12 mouse cellular contexts compared by ENCODE assay signal in genomic region chr15:88860781-88861180, GRCm38 (mm10). TPM values are rescaled to one million over a fixed set of nuclear protein-coding genes. Genes with fewer than 3 reads are reported as not detected.
DNase-seq lines count a peak whose midpoint lies in the region; ATAC-seq and TF ChIP-seq lines count a peak whose summit lies in the region.
"Had no signal": no experiment of that assay in that cellular context is flagged by ENCODE, and none has a peak within 500 bp of the region (broad histone marks: within the 10 kb centered on the region; RNA-seq: fewer than 3 reads in every experiment).

No protein-coding gene starts in this region.

- WGBS in kidney, adult 2 months = 91% methylated on average over 3 of the region's 3 CpGs
- 97% methylated on average over 3 of the region's 3 CpGs for WGBS in midbrain, embryonic 15.5 days
- WGBS in midbrain, postnatal 0 days = 90% methylated on average over 3 of the region's 3 CpGs

- H3K4me3 ChIP-seq in kidney, adult 2 months (ENCODE audit: insufficient read depth, low read depth, low read length) = no peak overlapping the region
- H3K4me3 ChIP-seq in midbrain, embryonic 15.5 days = no peak overlapping the region
- H3K4me3 ChIP-seq in midbrain, postnatal 0 days (ENCODE audit: low read depth, low read length) = no peak overlapping the region

- TF ChIP-seq CTCF in kidney, adult 2 months (conservative IDR thresholded peaks at IDR 0.05; ENCODE audit: insufficient read depth, insufficient read length, low read depth, low read length) = no peak
- TF ChIP-seq CTCF in midbrain, postnatal 0 days (IDR thresholded peaks at IDR 0.05) = no peak

- no peaks in the 10 kb centered on the region for H3K9me3 ChIP-seq in midbrain, embryonic 15.5 days
- no peaks in the 10 kb centered on the region for H3K9me3 ChIP-seq in midbrain, postnatal 0 days (ENCODE audit: low read length)
- H3K9me3 ChIP-seq: limb, embryonic 15.5 days had no signal

- peak overlapping the region; percentile 86; the same call in 1 of the 2 replicates for H3K27ac ChIP-seq in kidney, adult 2 months (ENCODE audit: insufficient read depth, low read depth, low read length)
- no peak overlapping the region for H3K27ac ChIP-seq in midbrain, embryonic 15.5 days
- H3K27ac ChIP-seq in midbrain, postnatal 0 days (ENCODE audit: low read depth, low read length) = no peak overlapping the region

- no peak overlapping the region for H3K9ac ChIP-seq in midbrain, embryonic 15.5 days
- H3K9ac ChIP-seq in midbrain, postnatal 0 days (replicated peaks; ENCODE audit: low read length, poor library complexity, severe bottlenecking) = no peak overlapping the region

- H3K27me3 ChIP-seq in kidney, adult 2 months (replicated peaks; ENCODE audit: control insufficient read depth, insufficient read depth, low read length) = no peaks in the 10 kb centered on the region
- H3K27me3 ChIP-seq in midbrain, embryonic 15.5 days (replicated peaks) = no peaks in the 10 kb centered on the region
- H3K27me3 ChIP-seq in midbrain, postnatal 0 days (ENCODE audit: insufficient read depth, low read length) = no peaks in the 10 kb centered on the region
- H3K27me3 ChIP-seq: limb, embryonic 15.5 days had no signal

- peaks cover 19% of the 10 kb centered on the region for H3K36me3 ChIP-seq in kidney, adult 2 months (ENCODE audit: control insufficient read depth, insufficient read depth, low read length)
- 0 out of 2 replicates have a peak, but pooled peaks cover 6% of the 10 kb centered on the region for H3K36me3 ChIP-seq in midbrain, embryonic 15.5 days (replicated peaks)
- H3K36me3 ChIP-seq in midbrain, postnatal 0 days (ENCODE audit: insufficient read depth, low read length) = peaks cover 12% of the 10 kb centered on the region

- no peak for TF ChIP-seq POLR2A in kidney, adult 2 months (IDR thresholded peaks at IDR 0.05; ENCODE audit: low read depth, low read length)

- no peak for ATAC-seq in midbrain, embryonic 15.5 days (replicated peaks)
- no peak for ATAC-seq in midbrain, postnatal 0 days (ENCODE audit: low FRiP score)
- ATAC-seq: inflammation-experienced regulatory T-cells, adult 6 months had no signal

- H3K4me2 ChIP-seq in midbrain, embryonic 15.5 days = peak overlapping the region; percentile 61; the same call in 1 of the 2 replicates
- H3K4me2 ChIP-seq in midbrain, postnatal 0 days (ENCODE audit: low read depth, low read length, poor library complexity, severe bottlenecking) = no peak overlapping the region

- peaks cover 14% of the 10 kb centered on the region for H3K4me1 ChIP-seq in kidney, adult 2 months (ENCODE audit: control insufficient read depth, insufficient read depth, low read length)
- H3K4me1 ChIP-seq in midbrain, embryonic 15.5 days = peaks cover 22% of the 10 kb centered on the region
- H3K4me1 ChIP-seq in midbrain, postnatal 0 days (ENCODE audit: insufficient read depth, low read length) = peaks cover 6% of the 10 kb centered on the region; the same call in 1 of the 2 replicates

- DNase-seq in cerebellum, adult 11 months = peak; percentile 59
- DNase-seq in cerebellum, postnatal 4 days (ENCODE audit: low spot score in 2 of 2) = no peak
- DNase-seq in kidney, adult 2 months = no peak
- no peak for DNase-seq in kidney, adult 9 months
- DNase-seq in midbrain, postnatal 0 days (ENCODE audit: low spot score) = no peak
- DNase-seq in cerebellum, adult 9-11 months = peak; percentile 79
- no peak for DNase-seq in spleen, postnatal 10 days (ENCODE audit: low spot score in 2 of 2)
- DNase-seq: adrenal gland, postnatal 25 days; heart, postnatal 36 days had no signal

RNA-seq across cellular contexts. Expression of gene Pim3, which starts 1.2 kb away (rescaled TPM):
- polyA plus RNA-seq in kidney, adult 2 months (2012; rRNA removed) = 78.5 and 85.8 TPM in 2 replicates
- 69.0 and 72.4 TPM in 2 replicates for polyA plus RNA-seq in midbrain, embryonic 15.5 days (2015; fragmentation: Nextera tagmentation; extraction: Ambion mirVana)
- total RNA-seq in midbrain, postnatal 0 days (2014; rRNA removed) = 78.0 and 95.4 TPM in 2 replicates
- 69.1 and 72.5 TPM in 2 replicates for polyA plus RNA-seq in midbrain, postnatal 0 days (2015; fragmentation: Nextera tagmentation; extraction: Ambion mirVana)

RNA-seq across cellular contexts. Expression of gene Creld2, which starts 41.3 kb away (rescaled TPM):
- 27.3 and 30.4 TPM in 2 replicates for polyA plus RNA-seq in kidney, adult 2 months (2012; rRNA removed)
- polyA plus RNA-seq in midbrain, embryonic 15.5 days (2015; fragmentation: Nextera tagmentation; extraction: Ambion mirVana) = 60.7 and 69.3 TPM in 2 replicates
- total RNA-seq in midbrain, postnatal 0 days (2014; rRNA removed) = 25.4 and 31.5 TPM in 2 replicates
- 38.2 and 41.7 TPM in 2 replicates for polyA plus RNA-seq in midbrain, postnatal 0 days (2015; fragmentation: Nextera tagmentation; extraction: Ambion mirVana)

RNA-seq across cellular contexts. Expression of gene Alg12, which starts 41.7 kb away (rescaled TPM):
- polyA plus RNA-seq in kidney, adult 2 months (2012; rRNA removed) = 18.1 and 21.3 TPM in 2 replicates
- polyA plus RNA-seq in midbrain, embryonic 15.5 days (2015; fragmentation: Nextera tagmentation; extraction: Ambion mirVana) = 9.4 and 9.6 TPM in 2 replicates
- 9.3 and 11.5 TPM in 2 replicates for total RNA-seq in midbrain, postnatal 0 days (2014; rRNA removed)
- 5.5 and 7.0 TPM in 2 replicates for polyA plus RNA-seq in midbrain, postnatal 0 days (2015; fragmentation: Nextera tagmentation; extraction: Ambion mirVana)

Comparison
In these comparisons a context has a peak if more than half of its experiments do, and no peak if none do; other contexts are left out.
1. DNase-seq: peak in cerebellum, adult 11 months (single experiment) and cerebellum, adult 9-11 months (single experiment); none in cerebellum, postnatal 4 days (0 of 2), kidney, adult 2 months (single experiment), kidney, adult 9 months (single experiment), midbrain, postnatal 0 days (single experiment) and spleen, postnatal 10 days (0 of 2).